Mouse (Mus musculus) layer of hippocampus, adult 8-10 months (tissue): ENCODE results near the gene Abca7. TPM values are rescaled to one million over a fixed set of nuclear protein-coding genes. Genes with fewer than 3 reads are reported as not detected.

Experiments
- DNase-seq, 2 experiments: peaks; one replicate each; pipeline ENCODE4 v3.0.0; 2022; ENCODE audit warnings: low spot score in 2 of 2
- total RNA-seq, 4 experiments: library from RNA; stranded (reverse); gene quantifications; 2 replicates each; pipeline ENCODE4 v1.2.4; 2022

Gene Abca7
- total RNA-seq, 4 experiments from 2014 or later = 12.4 to 13.6 (median 13.3) TPM

- DNase-seq = no peak
Measured at GRCm38 (mm10) chr10:80063877-80064650, 67.8 kb downstream of the Abca7 start.

Other genes starting within 250 kb of the Abca7 start
- gene Polrmt, start 249.9 kb upstream of the Abca7 start, total RNA-seq = 10 to 100 TPM; 44.5 to 58.2 (median 51.3) TPM
- gene Fgf22, start 241.4 kb upstream of the Abca7 start, total RNA-seq = 1 to 10 TPM; 1.7 to 4.6 (median 2.4) TPM
- 10 to 100 TPM; 72.4 to 82.9 (median 75.8) TPM for gene Rnf126, start 229.5 kb upstream of the Abca7 start, total RNA-seq
- gene Fstl3, start 219.2 kb upstream of the Abca7 start, total RNA-seq = 1 to 10 TPM; 2.2 to 2.9 (median 2.4) TPM
- under 1 TPM in 3 of 4 experiments, not detected in 1; 0.43 to 0.83 (median 0.50) TPM for gene Prss57, start 205.5 kb upstream of the Abca7 start, total RNA-seq
- gene Palm, start 202.9 kb upstream of the Abca7 start, total RNA-seq = 100 to 1,000 TPM; 244 to 264 (median 260) TPM
- 1 to 10 TPM in 2 of 4 experiments, not detected in 2; 1.6 to 1.9 TPM for gene Misp, start 175.5 kb upstream of the Abca7 start, total RNA-seq
- gene Ptbp1, start 142.1 kb upstream of the Abca7 start, total RNA-seq = 10 to 100 TPM; 67.7 to 76.4 (median 73.7) TPM
- gene Prtn3, start 122.0 kb upstream of the Abca7 start, total RNA-seq = 1 to 10 TPM; 1.2 to 2.3 (median 1.5) TPM
- 10 to 100 TPM; 34.6 to 41.0 (median 38.0) TPM for gene Plppr3, start 121.9 kb upstream of the Abca7 start, total RNA-seq
- not detected for gene Elane, start 110.2 kb upstream of the Abca7 start, total RNA-seq
- under 1 TPM in 1 of 4 experiments, not detected in 3; 0.39 TPM for gene Cfd, start 105.6 kb upstream of the Abca7 start, total RNA-seq
- 10 to 100 TPM; 50.4 to 61.2 (median 57.1) TPM for gene Med16, start 87.6 kb upstream of the Abca7 start, total RNA-seq
- not detected for gene Gm26602, start 85.6 kb upstream of the Abca7 start, total RNA-seq
- 1 to 10 TPM; 6.3 to 8.3 (median 7.6) TPM for gene Kiss1r, start 79.5 kb upstream of the Abca7 start, total RNA-seq
- 100 to 1,000 TPM; 340 to 392 (median 347) TPM for gene R3hdm4, start 75.3 kb upstream of the Abca7 start, total RNA-seq
- gene Arid3a, start 69.5 kb upstream of the Abca7 start, total RNA-seq = 10 to 100 TPM in 1 of 4 experiments, 1 to 10 TPM in 3; 6.6 to 11.8 (median 7.5) TPM
- 10 to 100 TPM; 42.9 to 50.8 (median 48.6) TPM for gene Wdr18, start 36.3 kb upstream of the Abca7 start, total RNA-seq
- gene Grin3b, start 25.8 kb upstream of the Abca7 start, total RNA-seq = under 1 TPM in 2 of 4 experiments, not detected in 2; 0.19 to 0.20 TPM
- 100 to 1,000 TPM; 111 to 119 (median 116) TPM for gene Tmem259, start 12.2 kb upstream of the Abca7 start, total RNA-seq
- gene Cnn2, start 7.9 kb upstream of the Abca7 start, total RNA-seq = 1 to 10 TPM; 5.3 to 9.8 (median 6.6) TPM
- 10 to 100 TPM in 2 of 4 experiments, 1 to 10 TPM in 2; 2.8 to 14.1 (median 8.2) TPM for gene Arhgap45, start 20.2 kb downstream of the Abca7 start, total RNA-seq
- 10 to 100 TPM; 64.2 to 86.7 (median 75.4) TPM for gene Polr2e, start 43.3 kb downstream of the Abca7 start, total RNA-seq
- gene Gpx4, start 50.7 kb downstream of the Abca7 start, total RNA-seq = 100 to 1,000 TPM; 433 to 528 (median 468) TPM
- gene Sbno2, start 109.1 kb downstream of the Abca7 start, total RNA-seq = 10 to 100 TPM; 19.9 to 52.8 (median 29.8) TPM
- 100 to 1,000 TPM in 1 of 4 experiments, 10 to 100 TPM in 3; 94.2 to 111 (median 96.5) TPM for gene Stk11, start 119.3 kb downstream of the Abca7 start, total RNA-seq
- gene Atp5d, start 142.1 kb downstream of the Abca7 start, total RNA-seq = 100 to 1,000 TPM; 315 to 328 (median 323) TPM
- 100 to 1,000 TPM; 295 to 345 (median 308) TPM for gene Cbarp, start 144.3 kb downstream of the Abca7 start, total RNA-seq
- gene Midn, start 151.8 kb downstream of the Abca7 start, total RNA-seq = 10 to 100 TPM; 47.2 to 63.6 (median 58.0) TPM
- 100 to 1,000 TPM in 2 of 4 experiments, 10 to 100 TPM in 2; 75.7 to 148 (median 96.4) TPM for gene Cirbp, start 169.5 kb downstream of the Abca7 start, total RNA-seq
- gene 1600002K03Rik, start 176.4 kb downstream of the Abca7 start, total RNA-seq = 1 to 10 TPM; 1.8 to 9.0 (median 6.2) TPM
- gene Efna2, start 183.0 kb downstream of the Abca7 start, total RNA-seq = 1 to 10 TPM; 7.4 to 8.3 (median 7.9) TPM
- gene Mum1, start 229.9 kb downstream of the Abca7 start, total RNA-seq = 10 to 100 TPM; 44.5 to 51.5 (median 45.6) TPM